Mouse (Mus musculus): ENCODE results near the gene Gm5114. TPM values are rescaled to one million over a fixed set of nuclear protein-coding genes. Genes with fewer than 3 reads are reported as not detected.
"Not testable (repeated sequence)": the region's sequence is repeated elsewhere in the genome, so short reads cannot be mapped to it uniquely, and the experiment has no call there.

The Gm5114 gene
- not detected for total RNA-seq (2021)
- not detected in 2 replicates for polyA plus RNA-seq (2012; rRNA removed)
- long read RNA-seq: 0 reads

GRCm38 (mm10) chr7:39413060-39413459, at the start of gene Gm5114:
Gm5114 (minus strand) TSS chr7:39413160.
- H3K36me3 ChIP-seq (ENCODE audit: control insufficient read depth, insufficient read depth, low read length); H3K4me1 ChIP-seq (ENCODE audit: control insufficient read depth, insufficient read depth, low read length); H3K27ac ChIP-seq; H3K79me2 ChIP-seq (replicated peaks; ENCODE audit: control insufficient read depth, insufficient read depth, low read length); H3K27me3 ChIP-seq (ENCODE audit: control insufficient read depth, insufficient read depth, low read length); H3K9ac ChIP-seq (ENCODE audit: low read depth, low read length); DNase-seq; intact Hi-C loops (cut with DNase I); H3K4me3 ChIP-seq: not testable (repeated sequence)
- 19% methylated on average over 1 of the region's 1 CpGs for WGBS

DNA sequence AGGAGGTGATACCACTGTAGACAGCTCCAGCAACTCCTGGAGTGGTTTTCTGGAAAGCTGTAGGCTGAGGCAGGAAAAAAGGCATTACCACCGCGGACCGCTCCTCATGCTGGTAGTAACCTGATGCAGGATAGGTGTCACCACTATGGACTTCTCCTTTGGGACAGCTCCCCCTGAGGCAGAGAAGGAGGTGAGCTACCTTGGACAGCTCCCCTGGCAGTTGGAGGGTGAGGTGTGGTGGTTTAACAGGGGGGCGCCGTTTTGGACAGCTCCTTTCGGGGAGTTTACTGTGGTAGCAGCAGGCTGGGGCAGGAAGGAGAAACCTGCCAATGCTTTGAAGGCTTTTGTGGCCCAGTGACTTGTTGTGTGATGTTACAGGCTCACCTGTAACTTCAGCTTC, 42.8 kb upstream of the Gm5114 start:
- 26% methylated on average over 6 of the region's 6 CpGs for WGBS
- DNase-seq: no peak
- Histone ChIP-seq H3K79me2 (replicated peaks; ENCODE audit: control insufficient read depth, insufficient read depth, low read length) (peaks cover 6% of the 10 kb centered on the region), H3K27me3 (ENCODE audit: control insufficient read depth, insufficient read depth, low read length) (no peaks in the 10 kb centered on the region), H3K4me1 (ENCODE audit: control insufficient read depth, insufficient read depth, low read length) (no peaks in the 10 kb centered on the region; the same call in 1 of the 2 replicates), H3K36me3 (ENCODE audit: control insufficient read depth, insufficient read depth, low read length) (no peaks in the 10 kb centered on the region), H3K27ac (no peak overlapping the region), H3K4me3 (no peak overlapping the region), H3K9ac (ENCODE audit: low read depth, low read length) (no peak overlapping the region)
- intact Hi-C loops (cut with DNase I): loop anchor here (2.0 kb wide), 1 partner anchor 39 kb away; no protein-coding TSS in a partner anchor
- TF ChIP-seq EP300 (IDR thresholded peaks at IDR 0.05; ENCODE audit: insufficient read depth, low read depth, low read length): no peak
- no peak for TF ChIP-seq CTCF (IDR thresholded peaks at IDR 0.05)
- no peak for TF ChIP-seq POLR2A (IDR thresholded peaks at IDR 0.05; ENCODE audit: insufficient read depth, low read depth, low read length)

- peaks cover 2% of the 10 kb centered on the region for H3K79me2 ChIP-seq (replicated peaks; ENCODE audit: control insufficient read depth, insufficient read depth, low read length)
- peak overlapping the region; percentile 73 for H3K4me3 ChIP-seq
- H3K27ac ChIP-seq: peak overlapping the region; percentile 78
- TF ChIP-seq CTCF (IDR thresholded peaks at IDR 0.05) (no peak), EP300 (IDR thresholded peaks at IDR 0.05; ENCODE audit: insufficient read depth, low read depth, low read length) (no peak), POLR2A (IDR thresholded peaks at IDR 0.05; ENCODE audit: insufficient read depth, low read depth, low read length) (peak; percentile 74)
- H3K27me3 ChIP-seq (ENCODE audit: control insufficient read depth, insufficient read depth, low read length): no peaks in the 10 kb centered on the region
- DNase-seq: peak; percentile 79 to 88
- 2% methylated on average over 36 of the region's 36 CpGs for WGBS
- H3K36me3 ChIP-seq (ENCODE audit: control insufficient read depth, insufficient read depth, low read length): peaks cover 2% of the 10 kb centered on the region
- H3K9ac ChIP-seq (ENCODE audit: low read depth, low read length): peak overlapping the region; percentile 93
- intact Hi-C loops (cut with DNase I): loop anchor here (5.0 kb wide), 2 partner anchors 68 to 103 kb away; partner anchors contain the start of gene Zfp619
- H3K4me1 ChIP-seq (ENCODE audit: control insufficient read depth, insufficient read depth, low read length): peaks cover 3% of the 10 kb centered on the region; the same call in 1 of the 2 replicates
Measured at GRCm38 (mm10) chr7:39449260-39450021, 36.5 kb upstream of the Gm5114 start.

DNA sequence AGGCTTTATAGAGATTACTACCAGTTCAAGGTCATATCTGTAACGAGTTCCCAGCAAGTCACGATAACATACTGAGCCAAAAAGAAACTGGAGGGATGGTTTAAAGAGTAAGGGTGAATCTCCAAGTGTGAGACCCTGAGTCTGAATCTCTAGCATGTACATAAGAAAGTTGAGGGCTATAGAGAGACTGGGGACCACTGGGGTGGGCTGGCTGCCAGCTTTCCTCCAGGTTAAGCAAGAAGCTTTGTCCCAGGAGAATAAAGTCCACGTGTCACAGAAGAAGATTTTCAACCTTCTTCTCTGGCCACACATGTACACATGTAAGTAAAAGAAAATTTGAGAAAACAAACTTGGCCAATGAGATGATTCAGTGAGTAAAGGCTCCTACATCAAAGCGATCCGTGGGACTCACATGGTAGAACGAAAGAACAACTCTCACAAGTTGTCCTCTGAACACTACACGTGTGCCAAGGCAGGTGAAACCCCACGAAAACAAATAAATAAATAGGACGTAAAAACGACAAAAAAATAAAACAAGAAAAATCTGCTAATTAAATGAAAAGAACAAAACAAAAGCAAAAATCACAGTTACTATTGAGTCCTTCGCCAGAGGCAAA, 35.8 kb upstream of the Gm5114 start:
- no peaks in the 10 kb centered on the region for H3K27me3 ChIP-seq (ENCODE audit: control insufficient read depth, insufficient read depth, low read length)
- TF ChIP-seq CTCF (IDR thresholded peaks at IDR 0.05): no peak
- no peak for TF ChIP-seq POLR2A (IDR thresholded peaks at IDR 0.05; ENCODE audit: insufficient read depth, low read depth, low read length)
- TF ChIP-seq EP300 (IDR thresholded peaks at IDR 0.05; ENCODE audit: insufficient read depth, low read depth, low read length): no peak
- H3K4me1 ChIP-seq (ENCODE audit: control insufficient read depth, insufficient read depth, low read length): peaks cover 3% of the 10 kb centered on the region; the same call in 1 of the 2 replicates
- H3K79me2 ChIP-seq (replicated peaks; ENCODE audit: control insufficient read depth, insufficient read depth, low read length): peaks cover 2% of the 10 kb centered on the region
- peak overlapping the region; percentile 78 for H3K27ac ChIP-seq
- peak overlapping the region; percentile 53; the same call in 1 of the 2 replicates for H3K9ac ChIP-seq (ENCODE audit: low read depth, low read length)
- no peak for DNase-seq
- peak overlapping the region; percentile 73 for H3K4me3 ChIP-seq
- intact Hi-C loops (cut with DNase I): loop anchor here (5.0 kb wide), 1 partner anchor 69 kb away; the partner anchor contains the start of gene Zfp619
- WGBS: 46% methylated on average over 11 of the region's 11 CpGs
- H3K36me3 ChIP-seq (ENCODE audit: control insufficient read depth, insufficient read depth, low read length): peaks cover 2% of the 10 kb centered on the region

DNA sequence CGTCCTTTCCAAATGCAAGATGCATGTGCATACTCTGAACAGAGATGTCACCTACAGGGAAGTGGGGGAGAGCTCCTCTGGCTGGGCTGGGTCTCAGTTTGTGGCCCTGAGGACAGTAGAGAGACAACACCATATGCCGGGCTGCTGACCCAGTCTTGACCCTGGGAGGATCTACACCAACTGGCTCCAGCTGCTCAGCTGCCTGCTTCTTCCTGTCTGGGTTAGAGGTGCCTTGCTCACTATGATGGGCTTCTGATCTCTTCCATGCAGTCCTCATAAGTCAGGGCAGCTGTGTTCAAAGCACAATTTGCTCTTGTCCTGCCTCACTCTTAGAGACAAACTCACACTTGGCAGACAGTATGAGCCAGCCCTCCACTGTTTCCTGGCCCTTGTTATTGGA, 28.3 kb upstream of the Gm5114 start:
- no peaks in the 10 kb centered on the region for H3K27me3 ChIP-seq (ENCODE audit: control insufficient read depth, insufficient read depth, low read length)
- no peak overlapping the region for H3K4me3 ChIP-seq
- WGBS: 42% methylated on average over 2 of the region's 2 CpGs
- H3K4me1 ChIP-seq (ENCODE audit: control insufficient read depth, insufficient read depth, low read length): no peaks in the 10 kb centered on the region
- no peak for DNase-seq
- intact Hi-C loops (cut with DNase I): no loop called here
- H3K79me2 ChIP-seq (replicated peaks; ENCODE audit: control insufficient read depth, insufficient read depth, low read length): no peaks in the 10 kb centered on the region
- no peak overlapping the region for H3K27ac ChIP-seq
- H3K9ac ChIP-seq (ENCODE audit: low read depth, low read length): no peak overlapping the region
- TF ChIP-seq CTCF (IDR thresholded peaks at IDR 0.05): no peak
- no peak for TF ChIP-seq EP300 (IDR thresholded peaks at IDR 0.05; ENCODE audit: insufficient read depth, low read depth, low read length)
- no peak for TF ChIP-seq POLR2A (IDR thresholded peaks at IDR 0.05; ENCODE audit: insufficient read depth, low read depth, low read length)
- H3K36me3 ChIP-seq (ENCODE audit: control insufficient read depth, insufficient read depth, low read length): no peaks in the 10 kb centered on the region

DNA sequence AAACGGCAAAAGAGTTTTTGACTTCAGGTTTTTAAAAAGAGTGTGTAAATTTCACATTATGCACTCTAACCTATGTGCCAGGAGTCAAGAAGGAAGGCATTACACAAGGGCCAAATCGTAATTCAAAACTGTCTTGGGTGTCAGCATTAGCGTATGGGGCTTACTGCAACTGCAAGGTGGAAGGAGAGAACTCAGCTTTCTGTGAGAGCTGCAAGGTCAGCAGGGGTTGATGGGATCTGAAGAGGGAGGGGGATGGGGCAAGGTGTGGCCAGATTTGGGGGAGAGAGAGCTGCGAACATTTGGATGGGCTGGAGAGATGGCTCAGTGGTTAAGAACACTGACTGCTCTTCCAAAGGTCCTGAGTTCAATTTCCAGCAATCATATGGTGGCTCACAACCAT, 27.4 kb upstream of the Gm5114 start:
- intact Hi-C loops (cut with DNase I): no loop called here
- DNase-seq: no peak
- TF ChIP-seq POLR2A (IDR thresholded peaks at IDR 0.05; ENCODE audit: insufficient read depth, low read depth, low read length) (no peak), CTCF (IDR thresholded peaks at IDR 0.05) (no peak), EP300 (IDR thresholded peaks at IDR 0.05; ENCODE audit: insufficient read depth, low read depth, low read length) (no peak)
- no peaks in the 10 kb centered on the region for H3K36me3 ChIP-seq (ENCODE audit: control insufficient read depth, insufficient read depth, low read length)
- no peaks in the 10 kb centered on the region for H3K79me2 ChIP-seq (replicated peaks; ENCODE audit: control insufficient read depth, insufficient read depth, low read length)
- no peak overlapping the region for H3K4me3 ChIP-seq
- no peak overlapping the region for H3K27ac ChIP-seq
- no peak overlapping the region for H3K9ac ChIP-seq (ENCODE audit: low read depth, low read length)
- H3K27me3 ChIP-seq (ENCODE audit: control insufficient read depth, insufficient read depth, low read length): no peaks in the 10 kb centered on the region
- no peaks in the 10 kb centered on the region for H3K4me1 ChIP-seq (ENCODE audit: control insufficient read depth, insufficient read depth, low read length)
- WGBS: 75% methylated on average over 4 of the region's 4 CpGs

Small RNA genes within 50 kb of the gene (microRNA-seq; reads per million reads assigned to microRNA genes)
- gene Gm27437: 0 reads per million in 2 experiments

Other genes with a start within 250 kb of the Gm5114 start
- 1 to 10 TPM; 1.4 to 1.9 TPM for gene Zfp619, start 104.6 kb upstream of the Gm5114 start, total RNA-seq (2021)
- gene Zfp619, start 104.6 kb upstream of the Gm5114 start, polyA plus RNA-seq (2012; rRNA removed): 0.55 and 0.97 TPM in 2 replicates

Data from heart, adult 2 months (tissue).